Mouse (Mus musculus) limb, embryonic 12.5 days (tissue): Measurements from ENCODE around the gene Jmjd1c. TPM values are rescaled to one million over a fixed set of nuclear protein-coding genes. Genes with fewer than 3 reads are reported as not detected.

Experiments
- ATAC-seq: fragments of 200-750 bp; cut with Nextera tagmentation; 2 replicates; pipeline ENCODE4 v1.8.0; 2017; ENCODE audit warnings: low read depth, moderate TSS enrichment; ENCODE audit not compliant: insufficient number of reproducible peaks, insufficient read depth, low FRiP score, low TSS enrichment
- H3K27ac ChIP-seq: fragments of 300-500 bp; sonication (generic); 2 replicates; pipeline ENCODE4 v1.5.1; 2016; ENCODE audit warnings: mild to moderate bottlenecking, moderate library complexity
- H3K27me3 ChIP-seq: fragments of 300-500 bp; sonication (generic); 2 replicates; pipeline ENCODE4 v1.6.1; 2016; ENCODE audit warnings: mild to moderate bottlenecking, moderate library complexity
- H3K36me3 ChIP-seq: fragments of 300-500 bp; sonication (generic); 2 replicates; pipeline ENCODE4 v1.6.1; 2016; ENCODE audit warnings: mild to moderate bottlenecking, moderate library complexity
- H3K4me1 ChIP-seq: fragments of 300-500 bp; sonication (generic); replicated peaks from 2 replicates; pipeline ENCODE4 v1.6.1; 2016
- H3K4me2 ChIP-seq: fragments of 300-500 bp; sonication (generic); 2 replicates; pipeline ENCODE4 v1.6.1; 2016; ENCODE audit warnings: mild to moderate bottlenecking, moderate library complexity
- H3K4me3 ChIP-seq: fragments of 300-500 bp; sonication (generic); replicated peaks from 2 replicates; pipeline ENCODE4 v1.5.1; 2016; ENCODE audit warnings: mild to moderate bottlenecking
- H3K9ac ChIP-seq: fragments of 300-500 bp; sonication (generic); replicated peaks from 2 replicates; pipeline ENCODE4 v1.6.1; 2016; ENCODE audit warnings: mild to moderate bottlenecking, moderate library complexity
- H3K9me3 ChIP-seq: fragments of 300-500 bp; sonication (generic); 2 replicates; pipeline ENCODE4 v1.6.1; 2016; ENCODE audit warnings: mild to moderate bottlenecking, moderate library complexity
- WGBS: fragments of 180-500 bp; shearing (Covaris S2); methylation state at CpG from one replicate; pipeline ENCODE4 v1.1.7; 2016; 5-methylcytosine and 5-hydroxymethylcytosine counted together
- polyA plus RNA-seq: library from polyadenylated mRNA; unstranded; fragments of >200 nt; fragmentation: Nextera tagmentation; extraction: Ambion mirVana; gene quantifications from 2 replicates; pipeline ENCODE4 v1.2.1, GENCODE M21; 2016

Gene Jmjd1c
- polyA plus RNA-seq, 1 experiment from 2014 or later, result 47.5 TPM

GRCm38 (mm10) chr10:67195671-67196070, 99.7 kb downstream of the Jmjd1c start:
- no peak overlapping the region for H3K9ac ChIP-seq
- peaks cover 17% of the 10 kb centered on the region for H3K4me1 ChIP-seq
- H3K27me3 ChIP-seq, result no peaks in the 10 kb centered on the region
- no peak overlapping the region for H3K4me2 ChIP-seq
- H3K9me3 ChIP-seq, result no peaks in the 10 kb centered on the region
- no peak for ATAC-seq
- H3K4me3 ChIP-seq, result no peak overlapping the region
- H3K36me3 ChIP-seq, result peaks cover 18% of the 10 kb centered on the region
- H3K27ac ChIP-seq, result no peak overlapping the region
- WGBS, result 91% methylated on average over 1 of the region's 1 CpGs

- WGBS, result 70% methylated on average over 4 of the region's 4 CpGs
- Histone ChIP-seq H3K9ac (no peak overlapping the region), H3K4me3 (no peak overlapping the region), H3K9me3 (no peaks in the 10 kb centered on the region), H3K4me1 (peaks cover 17% of the 10 kb centered on the region), H3K27me3 (no peaks in the 10 kb centered on the region), H3K27ac (no peak overlapping the region), H3K4me2 (no peak overlapping the region), H3K36me3 (peaks cover 15% of the 10 kb centered on the region)
- no peak for ATAC-seq
These were observed 101.3 kb downstream of the Jmjd1c start for GRCm38 (mm10) chr10:67197186-67197585.

GRCm38 (mm10) chr10:67197829-67198228, 101.9 kb downstream of the Jmjd1c start:
- Histone ChIP-seq H3K27ac (no peak overlapping the region), H3K36me3 (peaks cover 10% of the 10 kb centered on the region), H3K27me3 (no peaks in the 10 kb centered on the region), H3K4me3 (no peak overlapping the region), H3K9ac (no peak overlapping the region), H3K9me3 (no peaks in the 10 kb centered on the region), H3K4me1 (peaks cover 17% of the 10 kb centered on the region), H3K4me2 (no peak overlapping the region)
- WGBS, result 59% methylated on average over 2 of the region's 2 CpGs
- no peak for ATAC-seq

GRCm38 (mm10) chr10:67201769-67202168, 105.8 kb downstream of the Jmjd1c start:
- ATAC-seq, result no peak
- Histone ChIP-seq H3K27ac (no peak overlapping the region), H3K4me2 (no peak overlapping the region), H3K27me3 (no peaks in the 10 kb centered on the region), H3K4me3 (no peak overlapping the region), H3K4me1 (peaks cover 14% of the 10 kb centered on the region), H3K9me3 (no peaks in the 10 kb centered on the region), H3K36me3 (0 out of 2 replicates have a peak, but pooled peaks cover 4% of the 10 kb centered on the region), H3K9ac (no peak overlapping the region)

- 90% methylated on average over 6 of the region's 6 CpGs for WGBS
These were observed 106.5 kb downstream of the Jmjd1c start for GRCm38 (mm10) chr10:67202470-67202869.

DNA sequence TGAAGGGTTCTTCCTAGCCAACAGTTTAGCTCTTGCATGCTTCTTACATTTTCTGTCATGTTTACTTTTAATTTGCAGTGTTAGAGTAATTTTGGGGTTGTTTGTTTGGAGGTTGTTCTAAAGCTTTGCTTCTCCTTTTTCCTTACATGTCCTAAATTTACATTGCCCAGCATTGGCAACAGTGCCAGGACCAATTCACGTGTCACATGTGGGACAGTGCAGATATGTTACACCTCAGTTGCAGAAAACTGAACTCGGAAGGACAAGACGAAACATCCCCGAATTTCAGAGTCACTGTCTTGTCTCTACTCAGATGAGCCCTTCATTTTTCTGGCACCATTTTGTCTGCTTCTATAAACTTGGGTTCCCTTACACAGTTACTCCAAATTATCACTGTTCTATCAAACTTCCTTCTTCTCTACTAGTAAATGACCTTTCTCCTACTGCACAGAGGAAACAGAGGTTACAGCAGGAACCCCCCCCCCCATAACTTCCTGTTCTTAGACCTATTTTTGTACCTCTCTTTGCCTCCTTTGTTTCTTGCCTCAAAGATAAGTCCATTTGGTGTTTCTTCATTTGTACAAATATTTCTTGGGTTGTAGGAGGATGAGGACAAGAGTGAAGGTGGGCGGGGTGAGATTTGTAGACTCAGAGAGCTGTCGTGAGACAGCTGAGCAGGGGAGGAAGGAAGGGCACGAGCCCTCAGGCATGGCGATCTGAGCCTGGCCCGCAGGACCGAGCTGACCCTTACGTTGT, 108.9 kb downstream of the Jmjd1c start:
- no peak for ATAC-seq
- H3K9me3 ChIP-seq, result no peaks in the 10 kb centered on the region
- H3K27me3 ChIP-seq, result no peaks in the 10 kb centered on the region
- WGBS, result 91% methylated on average over 11 of the region's 11 CpGs
- 0 out of 2 replicates have a peak, but pooled peaks cover 4% of the 10 kb centered on the region for H3K36me3 ChIP-seq
- H3K4me1 ChIP-seq, result peaks cover 21% of the 10 kb centered on the region
- no peak overlapping the region for H3K4me3 ChIP-seq
- no peak overlapping the region for H3K9ac ChIP-seq
- H3K4me2 ChIP-seq, result no peak overlapping the region
- no peak overlapping the region for H3K27ac ChIP-seq

More at GRCm38 (mm10) chr10:67202470-67202869, 106.5 kb downstream of the Jmjd1c start:
- no peak overlapping the region for H3K9ac ChIP-seq
- H3K4me1 ChIP-seq, result peaks cover 10% of the 10 kb centered on the region
- H3K4me2 ChIP-seq, result no peak overlapping the region
- H3K27ac ChIP-seq, result no peak overlapping the region
- no peaks in the 10 kb centered on the region for H3K9me3 ChIP-seq
- H3K36me3 ChIP-seq, result 0 out of 2 replicates have a peak, but pooled peaks cover 4% of the 10 kb centered on the region
- no peak overlapping the region for H3K4me3 ChIP-seq
- no peak for ATAC-seq
- H3K27me3 ChIP-seq, result no peaks in the 10 kb centered on the region

DNA sequence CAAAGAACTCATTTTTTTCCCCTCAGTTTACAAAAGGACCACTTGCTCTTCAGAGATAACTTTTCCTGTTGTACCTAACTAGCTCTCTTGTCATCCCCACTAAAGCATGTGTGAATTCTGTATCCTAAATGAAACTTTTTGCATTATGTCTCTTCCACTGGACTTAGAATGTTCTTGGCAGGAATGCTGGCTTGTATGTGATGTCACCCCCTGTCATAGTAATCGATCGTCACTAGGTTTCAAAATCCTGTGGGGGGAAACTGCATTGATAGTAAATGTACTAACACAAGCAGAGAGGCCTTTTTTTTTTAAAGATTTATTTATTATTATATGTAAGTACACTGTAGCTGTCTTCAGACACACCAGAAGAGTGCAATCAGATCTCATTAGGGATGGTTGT, 112.0 kb downstream of the Jmjd1c start:
- H3K36me3 ChIP-seq, result 0 out of 2 replicates have a peak, but pooled peaks cover 4% of the 10 kb centered on the region
- no peak overlapping the region for H3K9ac ChIP-seq
- 91% methylated on average over 2 of the region's 2 CpGs for WGBS
- H3K4me3 ChIP-seq, result no peak overlapping the region
- H3K27ac ChIP-seq, result no peak overlapping the region
- no peaks in the 10 kb centered on the region for H3K9me3 ChIP-seq
- no peak for ATAC-seq
- H3K4me1 ChIP-seq, result peaks cover 22% of the 10 kb centered on the region
- H3K4me2 ChIP-seq, result no peak overlapping the region
- no peaks in the 10 kb centered on the region for H3K27me3 ChIP-seq

- Histone ChIP-seq H3K4me1 (peaks cover 22% of the 10 kb centered on the region), H3K9me3 (no peaks in the 10 kb centered on the region), H3K4me3 (no peak overlapping the region), H3K9ac (no peak overlapping the region), H3K36me3 (0 out of 2 replicates have a peak, but pooled peaks cover 2% of the 10 kb centered on the region), H3K27ac (peak overlapping the region; percentile 59; the same call in 1 of the 2 replicates), H3K27me3 (no peaks in the 10 kb centered on the region), H3K4me2 (no peak overlapping the region)
- no peak for ATAC-seq
- WGBS, result 62% methylated on average over 4 of the region's 4 CpGs
These were observed 114.2 kb downstream of the Jmjd1c start for GRCm38 (mm10) chr10:67209916-67210675.

DNA sequence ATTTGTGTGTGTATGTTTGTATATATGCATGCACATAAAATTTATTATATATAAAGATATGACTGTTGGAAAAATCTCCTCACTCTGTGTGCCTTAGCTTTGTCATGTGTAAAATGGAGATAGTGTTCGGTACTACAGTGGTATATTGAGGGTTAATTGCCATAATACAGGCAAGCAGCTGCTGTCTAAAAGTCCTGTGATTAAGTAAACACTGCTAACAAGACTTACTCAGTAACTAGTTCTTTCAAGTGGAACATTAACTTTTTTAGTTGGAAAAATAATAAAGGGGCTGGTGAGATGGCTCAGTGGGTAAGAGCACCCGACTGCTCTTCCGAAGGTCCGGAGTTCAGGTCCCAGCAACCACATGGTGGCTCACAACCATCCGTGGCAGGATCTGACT, 116.1 kb downstream of the Jmjd1c start:
- Histone ChIP-seq H3K9me3 (no peaks in the 10 kb centered on the region), H3K9ac (no peak overlapping the region), H3K4me2 (no peak overlapping the region), H3K4me3 (no peak overlapping the region), H3K27ac (no peak overlapping the region), H3K27me3 (no peaks in the 10 kb centered on the region), H3K4me1 (peaks cover 17% of the 10 kb centered on the region), H3K36me3 (peaks cover 2% of the 10 kb centered on the region)
- ATAC-seq, result no peak
- 91% methylated on average over 5 of the region's 5 CpGs for WGBS

DNA sequence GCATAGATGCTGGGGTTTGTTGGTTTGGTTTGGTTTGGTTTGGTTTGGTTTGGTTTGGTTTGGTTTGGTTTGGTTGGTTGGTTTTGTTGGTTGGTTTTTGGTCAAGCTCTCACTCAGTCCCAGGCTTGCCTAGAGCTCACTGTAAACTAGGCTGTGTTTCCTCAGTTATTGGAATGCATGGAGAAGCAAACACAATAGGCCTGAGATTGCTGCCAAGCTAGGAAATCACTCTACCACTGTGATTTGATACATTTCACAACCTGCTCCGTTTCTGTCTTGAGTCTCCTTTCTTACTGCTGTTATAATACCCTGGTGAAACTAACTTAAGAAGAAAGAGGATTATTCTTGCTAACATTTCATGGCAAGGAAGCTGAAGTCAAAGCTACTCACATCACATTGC, 117.8 kb downstream of the Jmjd1c start:
- Histone ChIP-seq H3K4me1 (peaks cover 8% of the 10 kb centered on the region), H3K9ac (no peak overlapping the region), H3K4me2 (no peak overlapping the region), H3K27ac (no peak overlapping the region), H3K4me3 (no peak overlapping the region), H3K9me3 (no peaks in the 10 kb centered on the region), H3K27me3 (no peaks in the 10 kb centered on the region), H3K36me3 (peaks cover 14% of the 10 kb centered on the region)
- no peak for ATAC-seq
- WGBS, result 71% methylated on average over 1 of the region's 1 CpGs

DNA sequence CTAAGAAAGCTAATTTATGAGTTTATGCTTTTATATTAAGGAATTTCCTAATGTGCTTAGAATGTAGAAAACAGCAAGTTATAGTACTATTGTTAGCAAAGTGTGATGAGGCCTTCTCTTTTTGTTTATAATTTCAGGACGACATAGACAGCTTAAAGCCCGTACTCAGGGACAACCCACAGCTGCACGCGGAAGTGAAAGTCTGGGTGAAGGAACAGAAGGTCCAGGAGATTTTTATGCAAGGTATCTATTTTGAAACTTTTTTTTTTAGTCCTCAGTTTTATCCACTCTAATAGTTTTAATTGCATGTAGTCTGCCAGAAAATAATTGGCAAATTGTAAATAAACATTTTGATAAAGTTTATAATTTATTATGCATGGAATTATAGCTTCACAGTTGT, 119.2 kb downstream of the Jmjd1c start:
- no peak overlapping the region for H3K4me2 ChIP-seq
- WGBS, result 85% methylated on average over 4 of the region's 4 CpGs
- 0 out of 2 replicates have a peak, but pooled peaks cover 2% of the 10 kb centered on the region for H3K4me1 ChIP-seq
- no peaks in the 10 kb centered on the region for H3K27me3 ChIP-seq
- no peaks in the 10 kb centered on the region for H3K9me3 ChIP-seq
- H3K4me3 ChIP-seq, result no peak overlapping the region
- no peak for ATAC-seq
- peaks cover 29% of the 10 kb centered on the region for H3K36me3 ChIP-seq
- no peak overlapping the region for H3K27ac ChIP-seq
- no peak overlapping the region for H3K9ac ChIP-seq
